Mouse (Mus musculus) hindbrain, embryonic 10.5 days (tissue): ENCODE data around the gene AI854703. TPM values are rescaled to one million over a fixed set of nuclear protein-coding genes. Genes with fewer than 3 reads are reported as not detected.

Experiments
- DNase-seq: peaks from one replicate; pipeline ENCODE4 v3.0.0-alpha.2; 2017; ENCODE audit warnings: low spot score
- H3K27ac ChIP-seq: fragments of 300-500 bp; sonication (generic); 2 replicates; pipeline ENCODE4 v1.5.1; 2016; ENCODE audit warnings: mild to moderate bottlenecking, moderate library complexity
- H3K27me3 ChIP-seq: fragments of 300-500 bp; sonication (generic); 2 replicates; pipeline ENCODE4 v1.6.1; 2016; ENCODE audit warnings: mild to moderate bottlenecking; ENCODE audit not compliant: poor library complexity, insufficient read depth, severe bottlenecking
- H3K36me3 ChIP-seq: fragments of 300-500 bp; sonication (generic); 2 replicates; pipeline ENCODE4 v1.6.1; 2016; ENCODE audit warnings: mild to moderate bottlenecking, moderate library complexity
- H3K4me1 ChIP-seq: fragments of 300-500 bp; sonication (generic); replicated peaks from 2 replicates; pipeline ENCODE4 v1.6.1; 2016; ENCODE audit warnings: mild to moderate bottlenecking
- H3K4me3 ChIP-seq: fragments of 300-500 bp; sonication (generic); 2 replicates; pipeline ENCODE4 v1.5.1; 2016; ENCODE audit warnings: mild to moderate bottlenecking, moderate library complexity
- H3K9me3 ChIP-seq: fragments of 300-500 bp; sonication (generic); 2 replicates; pipeline ENCODE4 v1.6.1; 2016; ENCODE audit warnings: mild to moderate bottlenecking, moderate library complexity
- WGBS: fragments of 180-500 bp; shearing (Covaris S2); methylation state at CpG from one replicate; pipeline ENCODE4 v1.1.7; 2016; 5-methylcytosine and 5-hydroxymethylcytosine counted together
- polyA plus RNA-seq: library from polyadenylated mRNA; unstranded; fragments of >200 nt; fragmentation: Nextera tagmentation; extraction: Ambion mirVana; gene quantifications from 2 replicates; pipeline ENCODE4 v1.2.1, GENCODE M21; 2016

The AI854703 gene
- polyA plus RNA-seq, 1 experiment from 2014 or later, result 1.3 TPM

GRCm38 (mm10) chr6:48623460-48623859, 3.1 kb upstream of the AI854703 start:
- no peak for DNase-seq
- H3K27ac ChIP-seq, result no peak overlapping the region
- H3K9me3 ChIP-seq, result no peaks in the 10 kb centered on the region
- WGBS, result 30% methylated on average over 1 of the region's 1 CpGs
- no peak overlapping the region for H3K4me3 ChIP-seq
- H3K27me3 ChIP-seq, result peaks cover 37% of the 10 kb centered on the region
- H3K4me1 ChIP-seq, result peaks cover 16% of the 10 kb centered on the region
- peaks cover 35% of the 10 kb centered on the region for H3K36me3 ChIP-seq

- Histone ChIP-seq H3K27ac (peak overlapping the region; percentile 50; the same call in 1 of the 2 replicates), H3K4me1 (peaks cover 30% of the 10 kb centered on the region), H3K36me3 (peaks cover 2% of the 10 kb centered on the region; the same call in 1 of the 2 replicates), H3K4me3 (peak overlapping the region; percentile 55), H3K9me3 (no peaks in the 10 kb centered on the region), H3K27me3 (peaks cover 71% of the 10 kb centered on the region)
- DNase-seq, result peak; percentile 61
- under 1% methylated on average over 32 of the region's 32 CpGs for WGBS
Observed at GRCm38 (mm10) chr6:48626984-48627383, 420 bp downstream of the AI854703 start.

- WGBS, result 6% methylated on average over 7 of the region's 7 CpGs
- H3K4me1 ChIP-seq, result peaks cover 30% of the 10 kb centered on the region
- H3K27me3 ChIP-seq, result peaks cover 72% of the 10 kb centered on the region
- H3K36me3 ChIP-seq, result no peaks in the 10 kb centered on the region
- no peak for DNase-seq
- peak overlapping the region; percentile 50; the same call in 1 of the 2 replicates for H3K27ac ChIP-seq
- H3K9me3 ChIP-seq, result no peaks in the 10 kb centered on the region
- H3K4me3 ChIP-seq, result peak overlapping the region; percentile 55
Observed at GRCm38 (mm10) chr6:48627511-48627924, 954 bp downstream of the AI854703 start.

- Histone ChIP-seq H3K9me3 (no peaks in the 10 kb centered on the region), H3K4me1 (peaks cover 30% of the 10 kb centered on the region), H3K36me3 (no peaks in the 10 kb centered on the region), H3K27ac (no peak overlapping the region), H3K27me3 (peaks cover 72% of the 10 kb centered on the region), H3K4me3 (no peak overlapping the region)
- 89% methylated on average over 3 of the region's 3 CpGs for WGBS
- no peak for DNase-seq
Observed at GRCm38 (mm10) chr6:48628377-48628776, 1.8 kb downstream of the AI854703 start.

- H3K4me1 ChIP-seq, result peaks cover 30% of the 10 kb centered on the region
- peaks cover 72% of the 10 kb centered on the region for H3K27me3 ChIP-seq
- H3K4me3 ChIP-seq, result peak overlapping the region; percentile 57
- no peaks in the 10 kb centered on the region for H3K9me3 ChIP-seq
- 5% methylated on average over 54 of the region's 54 CpGs for WGBS
- H3K27ac ChIP-seq, result peak overlapping the region; percentile 73
- H3K36me3 ChIP-seq, result no peaks in the 10 kb centered on the region
- DNase-seq, result peak; percentile 43
Observed at GRCm38 (mm10) chr6:48628808-48629660, 2.5 kb downstream of the AI854703 start.

- DNase-seq, result no peak
- Histone ChIP-seq H3K27ac (peak overlapping the region; percentile 73), H3K4me3 (peak overlapping the region; percentile 57), H3K4me1 (peaks cover 30% of the 10 kb centered on the region), H3K9me3 (no peaks in the 10 kb centered on the region), H3K36me3 (no peaks in the 10 kb centered on the region), H3K27me3 (peaks cover 72% of the 10 kb centered on the region)
- WGBS, result 23% methylated on average over 13 of the region's 13 CpGs
Observed at GRCm38 (mm10) chr6:48629661-48630034, 3.1 kb downstream of the AI854703 start.

GRCm38 (mm10) chr6:48630831-48631230, 4.3 kb downstream of the AI854703 start:
- peaks cover 62% of the 10 kb centered on the region for H3K27me3 ChIP-seq
- no peak overlapping the region for H3K4me3 ChIP-seq
- H3K27ac ChIP-seq, result no peak overlapping the region
- DNase-seq, result no peak
- no peaks in the 10 kb centered on the region for H3K36me3 ChIP-seq
- 89% methylated on average over 8 of the region's 8 CpGs for WGBS
- H3K9me3 ChIP-seq, result no peaks in the 10 kb centered on the region
- H3K4me1 ChIP-seq, result peaks cover 30% of the 10 kb centered on the region

- Histone ChIP-seq H3K36me3 (no peaks in the 10 kb centered on the region), H3K27me3 (peaks cover 19% of the 10 kb centered on the region), H3K9me3 (no peaks in the 10 kb centered on the region), H3K4me3 (no peak overlapping the region), H3K4me1 (peaks cover 22% of the 10 kb centered on the region), H3K27ac (no peak overlapping the region)
- DNase-seq, result no peak
- 87% methylated on average over 2 of the region's 2 CpGs for WGBS
Observed at GRCm38 (mm10) chr6:48635105-48635504, 8.5 kb downstream of the AI854703 start.

GRCm38 (mm10) chr6:48636515-48636914, 10.0 kb downstream of the AI854703 start:
- no peaks in the 10 kb centered on the region for H3K9me3 ChIP-seq
- WGBS, result 36% methylated on average over 6 of the region's 6 CpGs
- H3K36me3 ChIP-seq, result no peaks in the 10 kb centered on the region
- DNase-seq, result peak; percentile 26
- H3K27ac ChIP-seq, result no peak overlapping the region
- H3K27me3 ChIP-seq, result peaks cover 6% of the 10 kb centered on the region
- no peak overlapping the region for H3K4me3 ChIP-seq
- peaks cover 22% of the 10 kb centered on the region for H3K4me1 ChIP-seq

GRCm38 (mm10) chr6:48637811-48638500, 11.4 kb downstream of the AI854703 start:
- DNase-seq, result no peak
- no peaks in the 10 kb centered on the region for H3K27me3 ChIP-seq
- H3K27ac ChIP-seq, result no peak overlapping the region
- H3K36me3 ChIP-seq, result no peaks in the 10 kb centered on the region
- no peaks in the 10 kb centered on the region for H3K9me3 ChIP-seq
- H3K4me1 ChIP-seq, result peaks cover 22% of the 10 kb centered on the region
- no peak overlapping the region for H3K4me3 ChIP-seq
- WGBS, result 59% methylated on average over 6 of the region's 6 CpGs

GRCm38 (mm10) chr6:48638553-48638952, 12.0 kb downstream of the AI854703 start:
- 75% methylated on average over 2 of the region's 2 CpGs for WGBS
- Histone ChIP-seq H3K36me3 (no peaks in the 10 kb centered on the region), H3K27me3 (no peaks in the 10 kb centered on the region), H3K4me3 (no peak overlapping the region), H3K9me3 (no peaks in the 10 kb centered on the region), H3K4me1 (peaks cover 22% of the 10 kb centered on the region), H3K27ac (no peak overlapping the region)
- no peak for DNase-seq

- no peak overlapping the region for H3K27ac ChIP-seq
- no peaks in the 10 kb centered on the region for H3K36me3 ChIP-seq
- no peaks in the 10 kb centered on the region for H3K9me3 ChIP-seq
- peaks cover 19% of the 10 kb centered on the region for H3K4me1 ChIP-seq
- DNase-seq, result no peak
- WGBS, result 80% methylated on average over 6 of the region's 6 CpGs
- H3K27me3 ChIP-seq, result peaks cover 6% of the 10 kb centered on the region; the same call in 1 of the 2 replicates
- no peak overlapping the region for H3K4me3 ChIP-seq
Observed at GRCm38 (mm10) chr6:48641391-48641790, 14.8 kb downstream of the AI854703 start.

- WGBS, result 27% methylated on average over 4 of the region's 4 CpGs
- Histone ChIP-seq H3K27ac (no peak overlapping the region), H3K36me3 (no peaks in the 10 kb centered on the region), H3K9me3 (no peaks in the 10 kb centered on the region), H3K27me3 (peaks cover 6% of the 10 kb centered on the region; the same call in 1 of the 2 replicates), H3K4me3 (no peak overlapping the region), H3K4me1 (peaks cover 5% of the 10 kb centered on the region; the same call in 1 of the 2 replicates)
- DNase-seq, result no peak
Observed at GRCm38 (mm10) chr6:48642764-48643292, 16.3 kb downstream of the AI854703 start.
